Mouse (Mus musculus) ES-E14 (cell line): ENCODE measurements around the gene Pcnx3. TPM values are rescaled to one million over a fixed set of nuclear protein-coding genes. Genes with fewer than 3 reads are reported as not detected.

ENCODE experiments used
- DNase-seq: peaks from one replicate; pipeline ENCODE4 v3.0.0-alpha.2; 2013; ENCODE audit warnings: low read depth, low spot score
- H3K27ac ChIP-seq: 2 replicates; pipeline ENCODE4 v1.5.1; 2012; ENCODE audit warnings: low read depth, mild to moderate bottlenecking, low read length, moderate library complexity, mixed read lengths; ENCODE audit not compliant: poor library complexity, insufficient read depth, severe bottlenecking
- H3K36me3 ChIP-seq: 2 replicates; pipeline ENCODE4 v1.6.1; 2012; ENCODE audit warnings: mild to moderate bottlenecking, low read length, moderate library complexity, mixed read lengths; ENCODE audit not compliant: control insufficient read depth, poor library complexity, insufficient read depth, severe bottlenecking
- H3K4me1 ChIP-seq, 2 experiments: fragments of 150-350 bp in 1 of 2; sonication (generic) in 1 of 2; 2 replicates each; pipeline ENCODE4 v1.6.1; 2012; ENCODE audit warnings: low read length in 2 of 2, mild to moderate bottlenecking in 1 of 2, mixed read lengths in 1 of 2; ENCODE audit not compliant: control insufficient read depth in 2 of 2, insufficient read depth in 2 of 2, poor library complexity in 1 of 2
- H3K4me3 ChIP-seq, 2 experiments: fragments of 150-350 bp in 1 of 2; sonication (generic) in 1 of 2; 2 replicates each; pipeline ENCODE4 v1.5.1; 2012; ENCODE audit warnings: low read length in 2 of 2, low read depth in 1 of 2, mild to moderate bottlenecking in 1 of 2, mixed read lengths in 1 of 2; ENCODE audit not compliant: insufficient read depth in 1 of 2, poor library complexity in 1 of 2, severe bottlenecking in 1 of 2
- H3K9ac ChIP-seq: 2 replicates; pipeline ENCODE4 v1.6.1; 2012; ENCODE audit warnings: low read depth, mild to moderate bottlenecking, low read length, mixed read lengths; ENCODE audit not compliant: poor library complexity, insufficient read depth, severe bottlenecking
- H3K9me3 ChIP-seq: fragments of 150-350 bp; sonication (generic); 2 replicates; pipeline ENCODE4 v1.6.1; 2012; ENCODE audit warnings: low read depth, mild to moderate bottlenecking, low read length; ENCODE audit not compliant: control insufficient read depth, insufficient read depth
- CHD2 ChIP-seq: IDR thresholded peaks from 2 replicates; pipeline ENCODE4 v1.6.1; 2014; ENCODE audit warnings: mild to moderate bottlenecking, low read depth, low read length, inconsistent platforms
- HCFC1 ChIP-seq: IDR thresholded peaks from 2 replicates; pipeline ENCODE4 v1.6.1; 2012; ENCODE audit warnings: low read length, inconsistent platforms, borderline replicate concordance; ENCODE audit not compliant: insufficient read depth
- MAFK ChIP-seq: IDR thresholded peaks from 2 replicates; pipeline ENCODE4 v1.6.1; 2014; ENCODE audit warnings: mild to moderate bottlenecking, low read depth, low read length, inconsistent platforms; ENCODE audit not compliant: insufficient read depth
- ZC3H11A ChIP-seq: IDR thresholded peaks from 2 replicates; pipeline ENCODE4 v1.6.1; 2012; ENCODE audit warnings: low read depth, mild to moderate bottlenecking, inconsistent platforms, low read length, borderline replicate concordance
- ZNF384 ChIP-seq: IDR thresholded peaks from 2 replicates; pipeline ENCODE4 v1.6.1; 2012; ENCODE audit warnings: low read depth, low read length, inconsistent platforms
- in situ Hi-C, 2 experiments: fragments of 600-800 bp; cut with MboI; formaldehyde crosslinking; loops; one replicate each; pipeline ENCODE4 v1.15.1; 2025; ENCODE audit warnings: low sequenced_read_pairs in 2 of 2, inconsistent platforms in 1 of 2; ENCODE audit not compliant: unreplicated experiment in 2 of 2
- total RNA-seq: library from RNA; depleted of rRNA; stranded (reverse); fragments of 300-350 nt; gene quantifications from 2 replicates; pipeline ENCODE4 v1.2.3, GENCODE M21; 2012

Pcnx3 gene
- total RNA-seq, 1 experiment, result 63.9 TPM

GRCm38 (mm10) chr19:5641641-5642040 is 47.1 kb downstream of the Pcnx3 start:
- TF ChIP-seq ZC3H11A (no peak), CHD2 (no peak), ZNF384 (no peak), MAFK (no peak), HCFC1 (no peak)
- no peak for DNase-seq
- in situ Hi-C loops, result no loop called here

GRCm38 (mm10) chr19:5641021-5641420 is 47.7 kb downstream of the Pcnx3 start:
- Histone ChIP-seq H3K9me3 (no peaks in the 10 kb centered on the region), H3K4me3 (0 out of 4 replicates have a peak overlapping the region, but pooled peaks of 1 of the 2 experiments have one; percentile 0), H3K4me1 (peaks cover 0 to 10% of the 10 kb centered on the region in 2 experiments; a peak in 1 of 4 replicates), H3K27ac (no peak overlapping the region), H3K36me3 (peaks cover 23% of the 10 kb centered on the region), H3K9ac (no peak overlapping the region; the same call in 1 of the 2 replicates)
- TF ChIP-seq HCFC1 (no peak), ZC3H11A (no peak), ZNF384 (no peak), CHD2 (no peak), MAFK (no peak)
- in situ Hi-C loops, result no loop called here
- DNase-seq, result no peak

More at GRCm38 (mm10) chr19:5641641-5642040, 47.1 kb downstream of the Pcnx3 start:
- Histone ChIP-seq H3K4me3 (peak overlapping the region in 1 of 2 experiments; percentile 0; a peak in 1 of 4 replicates), H3K4me1 (peaks cover 0 to 10% of the 10 kb centered on the region in 2 experiments; a peak in 1 of 4 replicates), H3K27ac (no peak overlapping the region), H3K36me3 (peaks cover 26% of the 10 kb centered on the region), H3K9ac (no peak overlapping the region), H3K9me3 (no peaks in the 10 kb centered on the region)

GRCm38 (mm10) chr19:5640339-5640738 is 48.4 kb downstream of the Pcnx3 start:
- TF ChIP-seq CHD2, result no peak
- TF ChIP-seq ZC3H11A, result no peak
- no peak for TF ChIP-seq HCFC1
- TF ChIP-seq MAFK, result no peak
- TF ChIP-seq ZNF384, result no peak
- H3K9me3 ChIP-seq, result no peaks in the 10 kb centered on the region
- H3K27ac ChIP-seq, result no peak overlapping the region
- H3K4me3 ChIP-seq, result no peak overlapping the region
- peaks cover 0 to 10% of the 10 kb centered on the region in 2 experiments; a peak in 1 of 4 replicates for H3K4me1 ChIP-seq
- H3K9ac ChIP-seq, result no peak overlapping the region
- in situ Hi-C loops, result no loop called here
- no peak for DNase-seq
- H3K36me3 ChIP-seq, result peaks cover 20% of the 10 kb centered on the region

GRCm38 (mm10) chr19:5638416-5639005 is 50.2 kb downstream of the Pcnx3 start:
- no peak for DNase-seq

More at GRCm38 (mm10) chr19:5638416-5639005, 50.2 kb downstream of the Pcnx3 start:
- peak overlapping the region; percentile 90; the same call in 1 of the 2 replicates for H3K9ac ChIP-seq
- in situ Hi-C loops, result no loop called here
- H3K4me1 ChIP-seq, result peaks cover 0 to 10% of the 10 kb centered on the region in 2 experiments; a peak in 1 of 4 replicates
- H3K36me3 ChIP-seq, result peaks cover 16% of the 10 kb centered on the region
- no peaks in the 10 kb centered on the region for H3K9me3 ChIP-seq
- no peak overlapping the region for H3K27ac ChIP-seq
- no peak for TF ChIP-seq ZC3H11A
- TF ChIP-seq MAFK, result no peak
- TF ChIP-seq ZNF384, result no peak
- peak overlapping the region in 1 of 2 experiments; percentile 75; a peak in 1 of 4 replicates for H3K4me3 ChIP-seq
